In the genomic region with DNA sequence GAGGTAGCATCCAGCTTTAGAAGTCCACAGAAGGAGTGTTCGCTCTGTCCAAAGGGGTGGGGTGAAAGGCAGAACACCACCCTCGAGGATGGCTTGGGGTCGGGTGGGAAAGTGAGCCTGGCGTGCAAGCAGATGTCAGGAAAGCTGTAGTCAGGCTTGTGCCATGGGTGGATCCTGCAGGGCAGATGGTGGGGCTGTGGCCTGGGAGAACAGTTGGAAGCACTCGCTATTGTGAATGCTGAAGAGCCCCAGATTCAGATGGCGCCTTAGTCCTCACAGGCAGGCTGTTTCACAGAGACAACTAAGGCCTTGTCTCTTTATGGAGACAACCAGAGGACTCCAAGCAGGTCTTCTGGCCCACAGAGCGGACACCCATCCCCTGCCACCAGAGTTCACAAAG, we compare ENCODE assay signal across 15 mouse cellular contexts.
"Had no signal": no experiment of that assay in that cellular context is flagged by ENCODE, and none has a peak within 500 bp of the region (broad histone marks: within the 10 kb centered on the region; RNA-seq: fewer than 3 reads in every experiment).

No protein-coding gene starts in this region.

- H3K27me3 ChIP-seq: liver, embryonic 15.5 days had no signal

- H3K4me1 ChIP-seq: liver, embryonic 15.5 days had no signal

- H3K9me3 ChIP-seq: kidney, embryonic 15.5 days; liver, embryonic 15.5 days; midbrain, embryonic 15.5 days; neural tube, embryonic 13.5 days had no signal

- H3K27ac ChIP-seq: kidney, embryonic 15.5 days; liver, embryonic 15.5 days; midbrain, embryonic 15.5 days; neural tube, embryonic 13.5 days; stomach, postnatal 0 days had no signal

- H3K9ac ChIP-seq: kidney, embryonic 15.5 days; liver, embryonic 15.5 days; midbrain, embryonic 15.5 days; neural tube, embryonic 13.5 days had no signal

- DNase-seq: kidney, adult 18-20 months; kidney, postnatal 25 days; left cerebral cortex, postnatal 4 days; lung, adult 2 months; lung, postnatal 36 days; right cerebral cortex, adult 18-20 months; right cerebral cortex, postnatal 25 days; thymus, postnatal 4 days had no signal

- H3K36me3 ChIP-seq: kidney, embryonic 15.5 days; liver, embryonic 15.5 days; midbrain, embryonic 15.5 days had no signal

- H3K4me3 ChIP-seq: kidney, embryonic 15.5 days; liver, embryonic 15.5 days; midbrain, embryonic 15.5 days; neural tube, embryonic 13.5 days had no signal

- ATAC-seq: lung, postnatal 0 days; midbrain, embryonic 15.5 days had no signal

- H3K4me2 ChIP-seq: kidney, embryonic 15.5 days; liver, embryonic 11.5 days; liver, embryonic 15.5 days; midbrain, embryonic 15.5 days; neural tube, embryonic 13.5 days had no signal
